Mouse (Mus musculus) frontal cortex, adult (tissue): ENCODE results near the gene 5730455P16Rik.
"Not testable (repeated sequence)": the region's sequence is repeated elsewhere in the genome, so short reads cannot be mapped to it uniquely, and the experiment has no call there.

Experiments
- ATAC-seq: cut with Nextera tagmentation; 2 replicates; pipeline ENCODE4 v1.9.2; 2017; ENCODE audit warnings: mild to moderate bottlenecking, moderate library complexity, mixed read lengths; ENCODE audit not compliant: low TSS enrichment

The 5730455P16Rik gene

DNA sequence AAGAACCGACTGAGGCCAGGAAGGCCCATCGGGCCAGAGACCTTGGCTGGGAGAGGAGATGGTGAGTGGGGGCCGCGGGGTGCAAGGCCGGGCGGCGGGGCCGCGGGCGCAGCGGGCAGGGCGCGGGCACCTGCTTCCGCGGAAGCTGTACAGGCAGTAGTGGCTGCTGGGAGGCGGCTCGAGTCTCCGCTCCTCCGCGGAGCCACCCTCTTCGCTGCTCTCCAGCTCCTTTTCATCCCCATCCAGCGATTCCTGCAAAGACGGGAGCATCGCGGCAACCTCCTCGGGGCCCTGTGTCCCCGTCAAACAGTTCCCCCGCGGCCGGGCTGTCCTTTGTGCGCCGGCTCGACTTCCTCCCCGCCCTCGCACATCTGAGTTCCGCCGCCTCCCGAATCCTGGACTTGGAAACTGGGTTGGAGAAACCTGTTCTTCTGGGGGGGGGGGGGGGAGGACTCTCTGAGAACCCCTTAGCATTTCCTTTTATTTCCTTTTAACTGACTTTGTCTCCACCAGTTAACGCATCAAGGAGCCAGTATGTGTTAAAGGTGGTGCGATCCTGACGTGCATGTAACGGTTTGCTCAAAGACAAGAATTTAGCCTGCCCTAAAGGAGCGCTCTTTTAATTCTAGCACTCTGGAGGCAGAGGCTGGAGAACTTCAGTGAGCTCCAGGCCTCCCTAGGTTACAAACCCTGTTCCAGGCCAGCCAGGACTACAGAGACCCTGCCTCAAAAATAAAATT lies at the start of gene 5730455P16Rik:
TSS of gene 5730455P16Rik (minus strand) at position 323 of the 740 bp plus-strand sequence.
- ATAC-seq = peak; percentile 93

DNA sequence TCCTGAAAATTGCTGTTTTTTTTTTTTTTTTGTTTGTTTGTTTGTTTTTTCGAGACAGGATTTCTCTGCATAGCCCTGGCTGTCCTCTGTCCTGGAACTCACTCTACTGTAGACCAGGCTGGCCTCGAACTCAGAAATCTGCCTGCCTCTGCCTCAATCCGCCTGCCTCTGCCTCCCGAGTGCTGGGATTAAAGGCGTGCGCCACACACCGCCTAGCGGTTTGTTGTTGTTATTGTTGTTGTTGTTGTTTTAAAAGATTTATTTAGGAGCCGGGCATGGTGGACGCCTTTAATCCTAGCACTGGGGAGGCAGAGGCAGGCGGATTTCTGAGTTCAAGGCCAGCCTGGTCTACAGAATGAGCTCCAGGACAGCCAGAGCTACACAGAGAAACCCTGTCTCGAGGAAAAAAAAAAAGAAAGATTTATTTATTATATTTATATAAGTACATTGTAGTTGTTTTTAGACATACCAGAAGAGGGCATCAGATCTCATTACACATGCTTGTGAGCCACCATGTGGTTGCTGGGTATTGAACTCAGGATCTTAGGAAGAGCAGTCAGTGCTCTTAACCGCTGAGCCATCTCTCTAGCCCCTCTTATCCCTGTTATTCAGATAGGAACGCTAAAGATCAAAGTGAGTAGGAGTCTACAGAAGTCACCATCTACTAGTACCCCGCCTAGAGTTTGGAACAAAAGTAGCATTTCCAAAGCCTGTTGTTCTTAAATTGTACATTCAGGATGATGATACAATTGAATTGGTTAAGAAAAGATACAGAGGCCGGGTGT lies 48.4 kb upstream of the 5730455P16Rik start:
- not testable (repeated sequence) for ATAC-seq

DNA sequence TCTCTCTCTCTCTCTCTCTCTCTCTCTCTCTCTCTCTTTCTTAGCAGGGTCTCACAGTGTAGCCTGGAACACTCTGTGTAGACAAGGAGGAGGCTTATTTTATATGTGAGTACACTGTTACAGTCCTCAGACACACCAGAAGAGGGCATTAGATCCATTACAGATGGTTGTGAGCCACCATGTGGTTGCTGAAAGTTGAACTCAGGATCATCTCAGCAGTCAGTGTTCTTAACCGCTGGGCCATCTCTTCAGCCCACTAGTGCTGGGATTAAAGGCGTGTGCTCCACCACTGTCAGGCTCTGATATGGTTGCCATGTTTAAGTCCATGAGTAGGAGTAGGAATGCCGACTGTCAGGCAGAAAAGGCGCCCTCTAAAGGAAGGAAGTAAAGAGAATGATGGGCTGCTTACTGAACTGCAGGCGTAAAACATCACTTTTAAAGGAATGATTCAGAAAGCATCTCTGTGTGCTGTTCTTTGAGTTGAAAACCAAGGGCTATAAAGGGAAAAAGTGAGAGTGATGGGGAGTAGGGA lies 47.5 kb upstream of the 5730455P16Rik start:
- ATAC-seq = no peak

DNA sequence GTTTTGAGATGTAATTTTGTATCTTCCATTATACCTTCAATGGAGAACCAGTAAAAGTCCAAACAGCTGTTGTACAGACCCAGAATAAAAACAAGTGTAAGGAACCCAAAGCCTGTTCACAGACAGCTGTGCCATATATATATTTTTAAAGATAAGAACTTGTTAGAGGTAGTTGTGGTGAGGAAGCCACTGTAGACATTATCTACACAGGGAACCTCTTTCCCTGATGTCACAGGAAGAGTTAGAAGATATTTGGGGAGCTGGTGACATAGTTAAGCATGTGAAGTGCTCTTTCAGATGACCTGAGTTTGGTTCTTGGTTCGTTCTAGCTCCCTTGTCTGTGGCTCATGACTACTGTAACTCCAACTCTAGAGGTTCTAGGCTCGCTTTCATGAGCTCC lies 46.9 kb upstream of the 5730455P16Rik start:
- no peak for ATAC-seq

DNA sequence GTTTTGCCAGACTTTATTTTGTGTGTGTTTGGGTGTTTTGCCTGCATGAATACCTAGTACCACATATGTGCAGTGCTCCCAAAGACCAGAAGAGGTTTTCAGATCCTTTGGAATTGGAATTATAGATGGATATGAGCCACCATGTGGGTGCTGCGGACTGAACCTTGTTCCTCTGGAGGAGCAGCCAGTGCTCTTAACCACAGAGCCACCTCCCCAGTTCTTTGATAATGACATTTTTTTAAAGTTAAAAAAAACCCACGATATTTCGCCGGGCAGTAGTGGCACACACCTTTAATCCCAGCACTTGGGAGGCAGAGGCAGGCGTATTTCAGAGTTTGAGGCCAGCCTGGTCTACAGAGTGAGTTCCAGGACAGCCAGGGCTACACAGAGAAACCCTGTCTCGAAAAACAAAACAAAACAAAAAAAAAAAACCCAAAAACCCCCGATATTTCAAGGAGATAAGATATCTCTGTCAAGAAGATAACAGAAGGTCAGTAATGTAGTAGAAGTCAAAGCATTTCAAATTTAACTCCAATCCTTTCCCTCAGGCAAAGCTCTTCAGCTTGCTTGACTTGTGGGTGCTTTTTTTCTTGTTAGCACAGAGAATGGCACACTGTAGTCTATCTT lies 43.7 kb upstream of the 5730455P16Rik start:
- ATAC-seq = no peak

DNA sequence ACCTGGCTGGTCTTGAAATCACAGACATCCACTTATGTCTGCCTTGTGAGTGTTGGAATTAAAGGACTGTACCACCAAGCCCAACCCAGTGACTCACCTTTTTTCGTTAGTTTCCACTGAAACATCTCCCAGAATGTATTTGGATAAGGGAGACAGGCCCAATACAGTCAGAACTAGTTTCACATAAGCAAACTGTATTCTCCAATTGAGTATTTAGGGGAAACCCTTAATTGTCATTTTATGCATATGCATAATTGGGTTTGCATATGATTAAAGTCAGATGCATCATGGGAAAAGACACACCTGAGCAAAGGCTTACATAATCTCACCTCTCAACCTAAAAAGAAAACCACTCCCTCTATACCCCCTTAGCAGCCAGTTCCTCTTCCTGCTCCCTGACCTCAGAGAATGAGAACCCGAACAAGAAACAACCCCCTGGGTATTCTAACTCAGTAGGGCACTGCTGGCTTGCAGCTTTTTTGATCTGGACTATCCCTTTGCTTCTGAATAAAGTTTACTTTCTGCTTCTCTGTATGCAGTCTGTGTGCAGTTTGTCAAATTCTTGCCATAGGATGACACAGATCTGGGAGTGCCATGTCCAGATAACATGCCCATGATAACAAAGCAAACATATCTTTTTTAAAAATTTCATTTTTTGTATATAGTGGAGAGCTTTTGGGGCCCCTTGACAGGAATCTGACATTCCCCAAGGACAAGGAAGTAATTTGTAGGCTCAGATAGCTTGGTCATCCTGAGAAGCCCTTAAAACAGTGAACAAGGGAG lies 42.6 kb upstream of the 5730455P16Rik start:
- ATAC-seq = no peak

DNA sequence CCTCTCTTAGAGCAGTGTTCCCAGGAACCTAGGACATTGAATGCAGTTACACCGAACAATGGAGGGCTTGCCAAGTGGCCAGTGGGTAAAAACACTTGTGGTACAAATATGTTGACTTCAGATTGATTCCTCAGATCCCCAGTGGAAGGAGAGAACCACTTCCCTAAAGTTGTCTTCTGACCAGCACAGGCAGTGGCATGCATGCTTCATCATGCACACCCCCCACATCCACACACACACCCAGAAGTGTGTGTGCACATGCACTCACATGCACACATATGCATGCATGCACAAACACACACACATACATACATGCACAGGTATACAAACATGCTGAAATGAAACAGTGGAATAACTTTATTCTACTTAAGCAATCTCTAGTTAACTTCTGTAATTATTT lies 41.9 kb upstream of the 5730455P16Rik start:
- no peak for ATAC-seq

DNA sequence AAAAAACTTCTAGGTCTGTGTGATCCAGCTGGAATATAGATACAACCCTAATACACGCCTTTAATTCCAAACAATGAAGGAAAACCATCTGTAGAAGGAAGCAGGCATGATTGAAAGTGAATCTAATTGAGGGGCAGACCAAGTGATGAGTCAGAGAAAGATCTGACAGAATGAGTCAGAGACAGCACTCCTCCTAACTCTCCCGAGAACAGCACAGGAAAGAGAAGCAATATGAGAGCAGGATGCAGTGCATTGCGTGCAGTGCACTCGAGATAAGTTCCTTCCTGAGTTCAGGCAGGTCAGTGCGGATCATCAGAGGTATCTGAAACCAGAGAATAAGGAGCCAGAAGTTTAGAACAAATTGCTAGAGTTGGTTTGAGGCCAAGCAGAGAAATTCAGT lies 39.3 kb upstream of the 5730455P16Rik start:
- ATAC-seq = no peak

DNA sequence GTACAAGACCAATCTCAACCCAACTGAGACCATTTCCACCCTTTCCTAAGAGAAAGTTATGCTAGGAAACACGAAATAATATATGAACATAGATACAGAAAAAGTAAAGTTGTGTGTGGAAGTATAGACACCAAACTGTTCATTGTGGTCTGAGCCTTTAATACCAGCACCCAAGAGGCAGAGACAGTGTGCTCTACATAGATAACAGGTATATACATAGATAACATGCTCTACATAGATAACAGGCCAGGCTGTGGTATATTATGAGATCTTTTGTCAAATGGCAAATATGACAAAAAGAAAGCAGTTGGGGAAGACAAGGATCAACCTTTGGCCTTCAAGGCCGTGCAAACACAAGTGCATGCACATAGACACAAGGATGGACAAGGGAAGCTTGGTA lies 32.5 kb upstream of the 5730455P16Rik start:
- ATAC-seq = no peak

DNA sequence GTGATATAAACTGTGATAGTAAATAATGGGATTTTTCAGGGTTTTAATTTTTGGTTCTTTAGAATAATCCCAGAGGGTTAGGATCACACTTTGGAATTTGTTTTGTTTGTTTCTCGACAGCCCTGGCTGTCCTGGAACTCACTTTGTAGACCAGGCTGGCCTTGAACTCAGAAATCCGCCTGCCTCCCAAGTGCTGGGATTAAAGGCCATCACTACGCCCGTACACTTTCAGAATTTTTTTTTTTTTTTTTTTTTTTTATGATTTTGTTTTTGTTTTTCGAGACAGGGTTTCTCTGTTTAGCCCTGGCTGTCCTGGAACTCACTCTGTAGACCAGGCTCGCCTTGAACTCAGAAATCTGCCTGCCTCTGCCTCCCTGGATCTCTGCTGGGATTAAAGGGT lies 30.0 kb upstream of the 5730455P16Rik start:
- ATAC-seq = not testable (repeated sequence)

DNA sequence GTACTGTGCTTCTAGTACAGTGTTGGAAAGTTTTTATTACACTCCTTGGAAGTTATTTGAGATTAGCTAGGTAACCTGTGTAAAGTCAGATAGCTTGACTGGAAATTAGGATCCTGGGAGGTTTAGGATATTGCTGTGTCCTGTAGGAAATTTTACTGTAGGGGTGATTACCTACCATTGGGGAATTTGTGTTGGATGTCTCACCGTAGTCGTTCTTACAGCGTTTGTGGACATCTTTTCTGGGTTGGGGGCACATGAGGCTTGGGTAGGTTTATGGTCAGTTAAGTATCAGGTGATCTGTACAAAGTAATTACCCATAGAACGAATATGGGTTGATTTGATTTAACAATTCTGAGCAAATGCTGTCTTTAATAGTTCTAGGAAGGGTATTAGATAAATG lies 18.8 kb upstream of the 5730455P16Rik start:
- no peak for ATAC-seq

DNA sequence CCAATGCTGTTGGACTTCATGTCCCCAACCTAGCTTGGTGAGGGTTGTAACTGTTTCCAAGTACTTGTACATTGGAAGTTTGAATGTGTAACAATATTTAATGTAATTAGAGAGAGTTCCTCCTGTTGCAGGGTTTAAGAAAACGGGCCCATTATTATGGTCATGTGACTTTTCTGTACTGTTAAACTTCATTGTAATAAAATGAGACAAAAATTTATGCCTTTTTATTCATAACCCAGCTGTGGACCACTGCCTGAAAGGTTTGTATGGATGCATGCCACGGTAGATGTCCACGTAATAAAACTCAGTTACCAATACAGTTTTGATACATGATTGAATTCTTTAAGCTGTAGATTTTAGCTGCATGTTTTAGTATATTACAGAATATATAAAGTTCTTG lies 18.1 kb upstream of the 5730455P16Rik start:
- no peak for ATAC-seq

DNA sequence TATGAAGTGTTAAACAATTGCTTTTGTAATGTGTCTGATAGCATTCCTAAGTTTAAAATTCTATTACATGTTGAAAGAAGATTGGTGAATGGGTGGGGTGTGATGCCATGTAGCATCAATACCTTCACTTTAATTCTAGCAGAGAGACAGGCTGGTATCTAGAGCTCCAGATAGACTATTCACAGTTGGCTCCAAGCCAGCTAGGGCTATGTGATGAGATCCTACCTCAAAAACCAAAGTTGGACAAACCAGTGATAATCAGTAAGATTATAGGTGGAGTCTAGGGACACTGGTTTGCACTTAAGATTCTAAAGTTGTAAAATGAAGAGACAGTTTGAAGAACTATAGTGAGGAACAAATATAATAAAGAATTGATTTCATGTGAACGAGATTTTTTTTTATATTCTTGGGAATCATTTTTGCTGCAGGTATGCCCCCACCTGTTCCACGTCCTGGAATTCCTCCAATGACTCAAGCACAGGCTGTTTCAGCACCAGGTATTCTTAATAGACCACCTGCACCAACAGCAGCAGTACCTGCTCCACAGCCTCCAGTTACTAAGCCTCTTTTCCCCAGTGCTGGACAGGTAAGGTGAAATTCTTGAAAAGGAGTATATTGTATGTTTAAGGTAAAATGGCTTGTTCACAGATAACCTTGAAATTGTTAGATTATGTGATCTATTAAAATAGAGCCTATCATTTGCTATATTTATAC lies 13.7 kb upstream of the 5730455P16Rik start:
- ATAC-seq = no peak

DNA sequence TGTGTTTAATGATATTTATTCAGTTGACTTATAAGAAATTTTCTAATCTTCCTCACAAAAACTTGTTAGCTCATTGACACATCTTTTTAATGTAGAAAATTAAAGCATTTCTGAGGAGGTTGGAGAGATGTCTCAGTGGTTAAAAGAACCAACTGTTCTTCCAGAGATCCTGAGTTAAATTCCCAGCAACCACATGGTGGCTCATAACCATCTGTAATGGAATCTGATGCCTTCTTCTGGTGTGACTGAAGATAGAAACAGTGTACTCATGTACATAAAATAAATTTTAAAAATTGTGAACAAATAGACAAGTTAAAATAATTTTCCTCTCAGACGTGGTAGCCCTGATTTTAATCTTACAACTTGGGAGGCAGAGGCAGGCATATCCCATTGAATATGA lies 12.1 kb upstream of the 5730455P16Rik start:
- no peak for ATAC-seq

DNA sequence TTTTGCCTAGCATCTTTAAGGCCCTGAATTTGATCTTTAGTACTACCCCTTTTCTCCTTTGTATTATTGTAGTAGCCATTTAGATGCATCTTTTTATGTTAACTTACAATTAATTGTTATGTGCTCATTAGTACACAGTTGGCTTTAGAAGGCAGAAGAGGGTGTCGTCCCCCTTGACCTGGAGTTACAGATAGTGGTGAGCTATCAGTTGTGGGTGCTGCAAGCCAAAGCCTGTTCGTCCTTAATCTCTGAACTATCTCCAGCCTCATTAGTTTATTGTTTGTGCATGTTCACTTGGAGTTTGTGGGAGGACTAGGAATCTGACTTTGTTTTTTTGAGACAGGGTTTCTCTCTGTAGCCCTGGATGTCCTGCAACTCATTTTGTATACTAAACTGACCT lies 9.0 kb upstream of the 5730455P16Rik start:
- ATAC-seq = no peak

DNA sequence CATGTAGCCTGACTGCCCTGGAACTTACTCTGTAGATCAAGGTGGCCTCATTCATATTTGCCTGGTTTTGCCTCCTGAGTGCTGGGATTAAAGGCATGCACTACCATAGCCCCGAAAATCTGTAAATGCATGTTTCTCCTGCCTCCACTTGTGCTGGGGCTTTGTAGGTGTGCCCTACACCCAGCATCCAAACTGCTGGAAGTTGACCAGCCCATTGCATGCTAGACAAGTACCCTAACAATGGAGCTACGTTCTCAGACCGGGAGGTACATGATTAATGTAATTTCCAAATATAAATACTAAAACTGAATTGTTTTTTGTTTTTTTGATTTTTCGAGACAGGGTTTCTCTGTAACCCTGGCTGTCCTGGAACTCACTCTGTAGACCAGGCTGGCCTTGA lies 7.2 kb upstream of the 5730455P16Rik start:
- no peak for ATAC-seq

DNA sequence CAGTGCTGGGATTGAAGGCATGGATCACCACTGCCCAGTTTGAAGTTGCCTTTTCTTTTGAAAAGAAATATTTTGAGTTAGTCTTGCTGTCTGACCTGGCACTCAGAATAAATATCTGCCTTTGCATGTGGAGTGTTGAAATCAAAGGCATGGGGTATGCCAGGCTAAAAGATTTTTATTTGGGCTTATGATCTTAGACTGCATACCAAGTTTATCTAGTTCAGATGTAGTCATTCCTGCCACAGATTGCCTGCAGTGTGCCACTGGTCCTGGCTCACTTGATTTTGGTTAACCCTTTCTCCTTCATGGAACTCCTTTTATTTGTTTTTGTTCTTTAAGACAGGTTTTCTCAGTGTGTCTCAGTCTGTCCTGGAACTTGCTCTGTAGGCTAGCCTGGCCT lies 6.6 kb upstream of the 5730455P16Rik start:
- ATAC-seq = no peak

DNA sequence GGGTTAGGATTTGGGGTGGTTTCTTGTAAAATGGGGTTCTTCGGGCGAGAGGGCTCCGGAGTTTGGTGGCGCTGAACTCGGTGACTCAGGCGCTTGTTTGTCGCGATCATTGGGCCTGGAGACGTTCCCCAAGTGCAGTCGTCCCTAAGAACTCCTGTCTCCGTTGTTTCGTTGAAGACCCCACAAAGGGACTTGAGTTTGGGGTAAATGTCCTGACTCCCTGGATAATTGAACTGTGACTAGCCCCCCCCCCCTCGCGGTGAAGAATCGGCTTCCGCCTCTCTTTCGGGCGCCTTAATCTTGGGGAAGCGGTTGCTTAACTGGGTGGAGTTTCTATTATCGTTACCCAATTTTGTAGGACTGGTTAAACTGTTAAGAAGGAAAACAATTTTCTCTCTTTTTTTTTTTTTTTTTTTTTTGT lies 5.8 kb upstream of the 5730455P16Rik start:
- ATAC-seq = 0 out of 2 replicates have a peak, but pooled peaks have one; percentile 6

DNA sequence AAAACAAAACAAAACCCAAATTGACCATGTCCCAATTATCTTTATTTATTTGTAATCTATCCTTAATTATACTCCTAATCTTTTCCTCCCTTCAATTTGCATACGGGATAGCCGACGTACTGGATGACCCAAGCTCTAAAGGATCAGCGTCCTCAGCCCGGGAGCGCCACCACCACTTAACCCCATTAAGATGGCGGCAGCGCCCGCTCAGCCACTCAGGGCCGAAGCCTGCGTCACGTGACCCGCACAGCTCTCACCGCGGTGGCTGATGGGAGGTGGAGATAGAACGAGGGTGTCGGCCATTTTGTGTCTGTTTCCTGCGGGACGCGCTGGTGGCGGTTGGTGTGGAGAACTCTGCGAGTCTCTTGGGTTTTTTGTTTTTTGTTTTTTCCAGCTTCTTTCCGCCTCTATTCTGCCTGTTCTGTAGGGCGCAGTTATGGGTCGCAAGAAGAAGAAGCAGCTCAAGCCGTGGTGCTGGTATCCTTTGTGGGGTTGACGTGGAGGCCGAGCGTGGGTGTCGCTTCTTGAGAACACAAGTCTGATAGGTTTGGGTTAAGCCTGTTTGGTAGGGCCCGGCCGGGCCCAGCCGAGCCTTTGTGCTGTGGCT lies 5.3 kb upstream of the 5730455P16Rik start, which contains the start of gene Zfp207:
TSS of gene Zfp207 (plus strand) at position 261 of the 607 bp plus-strand sequence.
- ATAC-seq = peak; percentile 93

DNA sequence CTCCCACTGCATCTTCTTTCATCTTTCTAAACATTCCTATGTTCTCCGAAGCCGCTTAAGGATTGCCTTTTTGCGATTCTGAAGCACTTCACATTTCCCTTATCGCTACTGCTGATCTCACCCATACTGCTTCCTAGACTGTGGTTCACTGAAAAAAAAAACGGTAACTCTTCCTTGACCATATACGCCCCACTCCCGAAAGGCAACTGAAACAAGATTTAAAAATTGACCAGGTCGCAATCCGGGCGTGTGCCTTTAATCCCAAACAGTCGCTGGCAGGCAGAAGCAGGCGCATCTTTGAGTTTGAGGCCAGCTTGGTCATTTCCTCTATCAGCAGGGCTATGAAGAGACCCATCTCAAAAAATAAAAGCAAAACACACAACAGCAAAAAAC lies 4.8 kb upstream of the 5730455P16Rik start:
- ATAC-seq = 0 out of 2 replicates have a peak, but pooled peaks have one; percentile 15
